Comparison of ENCODE assay signal across 10 mouse cellular contexts in the genomic region with DNA sequence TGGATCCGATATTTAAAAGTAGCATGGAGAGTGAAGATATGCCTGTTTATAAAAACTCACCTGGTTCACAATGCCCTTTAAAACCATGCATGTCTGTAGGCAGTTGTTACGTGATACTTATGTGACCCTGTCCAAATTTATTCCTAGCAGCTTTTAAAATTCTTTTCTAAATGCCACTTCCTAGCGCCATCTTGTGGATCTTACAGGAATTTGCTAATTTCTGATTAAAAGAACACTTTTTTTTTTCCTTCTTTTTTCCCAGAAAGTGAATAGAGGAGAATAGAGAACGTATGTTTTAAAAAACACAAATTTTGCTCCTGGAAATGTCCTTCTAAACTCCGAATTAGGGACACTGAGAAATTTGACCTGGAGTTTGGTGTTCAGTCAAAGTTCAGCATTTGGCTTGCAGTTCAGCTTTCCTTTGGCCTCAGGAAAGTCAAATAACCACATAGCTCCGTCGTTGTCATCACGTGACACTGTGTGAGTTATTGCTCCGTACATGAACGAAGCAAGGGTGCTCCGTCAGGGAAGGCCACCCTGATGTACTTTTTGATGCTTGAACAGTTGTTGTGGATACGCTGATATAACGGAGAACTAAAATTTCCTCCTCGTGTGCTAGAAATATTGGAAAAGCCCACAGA. TPM values are rescaled to one million over a fixed set of nuclear protein-coding genes. Genes with fewer than 3 reads are reported as not detected.
DNase-seq lines count a peak whose midpoint lies in the region; ATAC-seq and TF ChIP-seq lines count a peak whose summit lies in the region.
"Had no signal": no experiment of that assay in that cellular context is flagged by ENCODE, and none has a peak within 500 bp of the region (broad histone marks: within the 10 kb centered on the region; RNA-seq: fewer than 3 reads in every experiment).

No protein-coding gene starts in this region.

- no peaks in the 10 kb centered on the region for H3K79me2 ChIP-seq in myocyte (ENCODE audit: control insufficient read depth, insufficient read depth)

- H3K27ac ChIP-seq in cerebellum, adult 2 months (ENCODE audit: insufficient read depth, low read length) = no peak overlapping the region
- H3K27ac ChIP-seq: hindbrain, embryonic 10.5 days had no signal

- no peak for TF ChIP-seq POLR2A in cerebellum, adult 2 months (IDR thresholded peaks at IDR 0.05; ENCODE audit: borderline replicate concordance, insufficient read depth, low read length)
- TF ChIP-seq POLR2A in myocyte (IDR thresholded peaks at IDR 0.05; ENCODE audit: insufficient read length, low read depth) = no peak

- no peaks in the 10 kb centered on the region for H3K36me3 ChIP-seq in myocyte (ENCODE audit: control insufficient read depth, insufficient read depth)
- H3K36me3 ChIP-seq: hindbrain, embryonic 10.5 days had no signal

- WGBS in cerebellum, adult 2 months = 49% methylated on average over 14 of the region's 14 CpGs

- no peaks in the 10 kb centered on the region for H3K4me1 ChIP-seq in cerebellum, adult 2 months (ENCODE audit: control insufficient read depth, insufficient read depth, low read length)

- no peak overlapping the region for H3ac ChIP-seq in myocyte (ENCODE audit: control insufficient read depth, insufficient read length)

- no peaks in the 10 kb centered on the region for H3K27me3 ChIP-seq in cerebellum, adult 2 months (ENCODE audit: control insufficient read depth, insufficient read depth, low read length)
- peaks cover 6% of the 10 kb centered on the region for H3K27me3 ChIP-seq in myocyte (ENCODE audit: control insufficient read depth, insufficient read depth, insufficient read length)

- no peak for TF ChIP-seq CTCF in cerebellum, adult 2 months (IDR thresholded peaks at IDR 0.05; ENCODE audit: borderline replicate concordance, insufficient read depth, low read depth, low read length)

- no peak overlapping the region for H3K4me3 ChIP-seq in cerebellum, adult 2 months (replicated peaks; ENCODE audit: insufficient read depth, low read depth, low read length)
- no peak overlapping the region for H3K4me3 ChIP-seq in myocyte
- H3K4me3 ChIP-seq: hindbrain, embryonic 10.5 days had no signal

- peak overlapping the region; percentile 50 for H3K4me2 ChIP-seq in myocyte (ENCODE audit: low read depth)

- no peak for ATAC-seq in inflammation-experienced regulatory T-cells, adult 6 months

- intact Hi-C loops in left cerebral cortex, postnatal 14 days (cut with DNase I) = loop anchor here (10.0 kb wide), 1 partner anchor 124 kb away; no protein-coding TSS in a partner anchor

- peak; percentile 14 for DNase-seq in cerebellum, adult 9-10 months
- DNase-seq in cerebellum, adult 2 months = no peak
- DNase-seq in left cerebral cortex, postnatal 14 days (ENCODE audit: low spot score in 2 of 2) = peak; percentile 19 to 57
- DNase-seq in left cerebral cortex, adult 11 months (ENCODE audit: low spot score) = no peak
- peak; percentile 43 for DNase-seq in adipocyte (ENCODE audit: low spot score)
- no peak for DNase-seq in urinary bladder, adult 2 months (ENCODE audit: low spot score)
- DNase-seq: B cell, adult 2 months had no signal

TF ChIP-seq in myocyte, 11 proteins besides CTCF, POLR2A, EP300 and RAD21:
- peak; percentile 44 for TF ChIP-seq USF1 (IDR thresholded peaks at IDR 0.05; ENCODE audit: low read depth)
- no peak for TF ChIP-seq CEBPB (IDR thresholded peaks at IDR 0.05; ENCODE audit: insufficient read depth, poor library complexity, severe bottlenecking)

RNA-seq across cellular contexts. Expression of a gene that starts 38.1 kb away (rescaled TPM):
- polyA plus RNA-seq in cerebellum, adult 2 months (2012; rRNA removed) = 11.6 and 15.3 TPM in 2 replicates
- total RNA-seq in left cerebral cortex, postnatal 14 days (2021) = 10 to 100 TPM; 19.1 to 20.7 TPM
- polyA plus RNA-seq in myocyte (2012; fragmentation: generic; extraction: Trizol) = 5.9 TPM
- 4.9 and 5.4 TPM in 2 replicates for polyA plus RNA-seq in urinary bladder, adult 2 months (2012; rRNA removed)
- polyA plus RNA-seq in inflammation-experienced regulatory T-cells, adult 6 months (2017; shearing (Covaris generic)) = 1 to 10 TPM; 2.0 to 6.0 (median 3.3) TPM

Comparison
In these comparisons a context has a peak if more than half of its experiments do, and no peak if none do; other contexts are left out.
1. DNase-seq: peak in cerebellum, adult 9-10 months (single experiment), left cerebral cortex, postnatal 14 days (2 of 2) and adipocyte (single experiment); none in cerebellum, adult 2 months (0 of 2), left cerebral cortex, adult 11 months (single experiment) and urinary bladder, adult 2 months (single experiment).